Mouse (Mus musculus) cerebellum, adult 2 months (tissue): ENCODE data around the gene Ntn1.

ENCODE experiments used
- CTCF ChIP-seq: fragments of 200-500 bp; IDR thresholded peaks from 2 replicates; pipeline ENCODE4 v1.5.1; 2011; ENCODE audit warnings: low read depth, mild to moderate bottlenecking, control low read depth, low read length, moderate library complexity, borderline replicate concordance; ENCODE audit not compliant: insufficient read depth
- POLR2A ChIP-seq: fragments of 200-500 bp; IDR thresholded peaks from 2 replicates; pipeline ENCODE4 v1.6.1; 2011; ENCODE audit warnings: low read length, control low read depth, borderline replicate concordance; ENCODE audit not compliant: insufficient read depth

GRCm38 (mm10) chr11:68228941-68229665 lies 171.5 kb downstream of the Ntn1 start:
- TF ChIP-seq CTCF (no peak), POLR2A (no peak)
